33 mouse cellular contexts compared by ENCODE assay signal in the genomic region with DNA sequence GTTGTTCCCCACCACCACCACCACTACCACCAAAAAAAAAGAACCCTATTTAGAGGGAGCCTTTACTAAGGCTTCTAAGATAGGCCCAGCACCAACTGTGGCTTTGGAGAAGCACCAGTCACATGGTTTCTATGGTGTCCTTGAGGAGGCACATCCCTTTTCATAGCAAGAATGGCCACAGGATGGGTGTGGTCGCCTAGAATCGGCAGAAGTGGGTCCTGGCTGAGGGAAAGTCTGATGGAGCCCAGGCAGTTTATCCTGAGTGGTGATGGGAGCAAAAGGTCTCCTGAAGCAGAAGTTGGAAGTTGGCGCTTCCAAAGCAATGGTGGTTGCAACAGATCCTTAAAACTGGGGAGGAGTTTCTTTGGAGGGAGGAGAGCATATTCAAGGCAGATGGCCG.
"Had no signal": no experiment of that assay in that cellular context is flagged by ENCODE, and none has a peak within 500 bp of the region (broad histone marks: within the 10 kb centered on the region; RNA-seq: fewer than 3 reads in every experiment).

No protein-coding gene starts in this region.

- H3K9me3 ChIP-seq: heart, embryonic 13.5 days; heart, embryonic 15.5 days; hindbrain, embryonic 10.5 days; hindbrain, embryonic 12.5 days; hindbrain, embryonic 13.5 days; hindbrain, embryonic 15.5 days; intestine, embryonic 15.5 days; kidney, embryonic 15.5 days had no signal

- H3K4me2 ChIP-seq: heart, embryonic 13.5 days; heart, embryonic 15.5 days; hindbrain, embryonic 12.5 days; hindbrain, embryonic 13.5 days; hindbrain, embryonic 14.5 days; hindbrain, embryonic 15.5 days; intestine, embryonic 15.5 days; kidney, embryonic 15.5 days had no signal

- ATAC-seq: hindbrain, embryonic 16.5 days; hindbrain, postnatal 0 days; inflammation-experienced regulatory T-cells, adult 6 months; intestine, embryonic 15.5 days; intestine, embryonic 16.5 days; intestine, postnatal 0 days had no signal

- H3K9ac ChIP-seq: heart, embryonic 13.5 days; heart, embryonic 15.5 days; hindbrain, embryonic 12.5 days; hindbrain, embryonic 13.5 days; hindbrain, embryonic 14.5 days; hindbrain, embryonic 15.5 days; intestine, embryonic 15.5 days; kidney, embryonic 15.5 days had no signal

- H3K4me1 ChIP-seq: heart, embryonic 13.5 days; heart, embryonic 15.5 days; hindbrain, embryonic 10.5 days; hindbrain, embryonic 12.5 days; hindbrain, embryonic 13.5 days; hindbrain, embryonic 15.5 days; intestine, embryonic 15.5 days; kidney, embryonic 15.5 days had no signal

- H3K4me3 ChIP-seq: heart, embryonic 13.5 days; heart, embryonic 15.5 days; hindbrain, embryonic 10.5 days; hindbrain, embryonic 12.5 days; hindbrain, embryonic 13.5 days; hindbrain, embryonic 15.5 days; intestine, embryonic 15.5 days; kidney, embryonic 15.5 days; layer of hippocampus, adult 2 months; left cerebral cortex, adult 2 months had no signal

- DNase-seq: heart, postnatal 10 days; heart, postnatal 14 days; heart, postnatal 36 days; heart, postnatal 4 days; kidney, adult 11 months; kidney, adult 18-20 months; kidney, adult 2 months; kidney, adult 8-10 months; kidney, adult 9 months; kidney, postnatal 10 days; kidney, postnatal 14 days; kidney, postnatal 25 days; kidney, postnatal 36 days; kidney, postnatal 4 days; layer of hippocampus, adult 9-11 months; layer of hippocampus, postnatal 36 days had no signal

- H3K36me3 ChIP-seq: heart, embryonic 13.5 days; heart, embryonic 15.5 days; hindbrain, embryonic 10.5 days; hindbrain, embryonic 12.5 days; hindbrain, embryonic 13.5 days; hindbrain, embryonic 15.5 days; intestine, embryonic 15.5 days; kidney, embryonic 15.5 days had no signal

- H3K27me3 ChIP-seq: heart, embryonic 13.5 days; heart, embryonic 15.5 days; hindbrain, embryonic 12.5 days; hindbrain, embryonic 13.5 days; hindbrain, embryonic 15.5 days; intestine, embryonic 15.5 days; kidney, embryonic 15.5 days had no signal

- H3K27ac ChIP-seq: heart, embryonic 13.5 days; heart, embryonic 15.5 days; hindbrain, embryonic 10.5 days; hindbrain, embryonic 12.5 days; hindbrain, embryonic 13.5 days; hindbrain, embryonic 14.5 days; hindbrain, embryonic 15.5 days; hindbrain, postnatal 0 days; intestine, embryonic 15.5 days; kidney, embryonic 15.5 days; kidney, postnatal 0 days; layer of hippocampus, adult 2 months; left cerebral cortex, adult 2 months had no signal
